Mouse (Mus musculus): ENCODE results near the gene Chac1. TPM values are rescaled to one million over a fixed set of nuclear protein-coding genes. Genes with fewer than 3 reads are reported as not detected.

The Chac1 gene
- not detected in 2 replicates for total RNA-seq (2014; fragmentation: Nextera tagmentation)
- not detected in 2 replicates for total RNA-seq (2017)
- not detected in 2 replicates for polyA plus RNA-seq (2012)

GRCm38 (mm10) chr2:119350555-119351486, at the start of gene Chac1:
Chac1 (plus strand) TSS chr2:119351229.
- DNase-seq (ENCODE audit: low spot score) (no peak), ATAC-seq (ENCODE audit: extremely low read depth, insufficient number of reproducible peaks, low FRiP score, poor library complexity, severe bottlenecking) (no peak)
- TF ChIP-seq GATA1 (IDR thresholded peaks at IDR 0.05; ENCODE audit: borderline replicate concordance, low read length) = no peak
- no peak for TF ChIP-seq TAL1 (conservative IDR thresholded peaks at IDR 0.05; ENCODE audit: low read depth, low read length)
- no peak for TF ChIP-seq POLR2AphosphoS5 (IDR thresholded peaks at IDR 0.05; ENCODE audit: insufficient replicate concordance, low read depth, low read length)
- Histone ChIP-seq H3K4me3 (ENCODE audit: low read depth, low read length) (no peak within 1 kb of the TSS), H3K9me3 (replicated peaks) (no peaks in the 10 kb centered on the region; the same call in 1 of the 2 replicates), H3K4me1 (ENCODE audit: insufficient read depth, low read depth, low read length) (no peaks in the 10 kb centered on the region; the same call in none of the 2 replicates), H3K36me3 (replicated peaks) (no peaks in the 10 kb centered on the region), H3K27me3 (ENCODE audit: insufficient read depth, low read length) (peaks cover 59% of the 10 kb centered on the region)

- H3K4me3 ChIP-seq (ENCODE audit: low read depth, low read length) = peak overlapping the region; percentile 40; the same call in 1 of the 2 replicates
- H3K27me3 ChIP-seq (ENCODE audit: insufficient read depth, low read length) = no peaks in the 10 kb centered on the region
- H3K4me1 ChIP-seq (ENCODE audit: insufficient read depth, low read depth, low read length) = peaks cover 89% of the 10 kb centered on the region
- H3K36me3 ChIP-seq (replicated peaks) = peaks cover 43% of the 10 kb centered on the region
- ATAC-seq (ENCODE audit: extremely low read depth, insufficient number of reproducible peaks, low FRiP score, poor library complexity, severe bottlenecking) (no peak), DNase-seq (ENCODE audit: low spot score) (no peak)
- H3K9me3 ChIP-seq (replicated peaks) = no peaks in the 10 kb centered on the region
- TF ChIP-seq CTCF (IDR thresholded peaks at IDR 0.05; ENCODE audit: low read depth, low read length) (no peak), TAL1 (conservative IDR thresholded peaks at IDR 0.05; ENCODE audit: low read depth, low read length) (no peak), GATA1 (IDR thresholded peaks at IDR 0.05; ENCODE audit: borderline replicate concordance, low read length) (no peak), POLR2AphosphoS5 (IDR thresholded peaks at IDR 0.05; ENCODE audit: insufficient replicate concordance, low read depth, low read length) (no peak), GATA2 (IDR thresholded peaks at IDR 0.05; ENCODE audit: borderline replicate concordance, low read depth, low read length) (no peak)
Measured at GRCm38 (mm10) chr2:119302876-119303275, 48.2 kb upstream of the Chac1 start.

GRCm38 (mm10) chr2:119304391-119304790, 46.6 kb upstream of the Chac1 start:
- DNase-seq (ENCODE audit: low spot score) (no peak), ATAC-seq (ENCODE audit: extremely low read depth, insufficient number of reproducible peaks, low FRiP score, poor library complexity, severe bottlenecking) (peak; percentile 69)
- Histone ChIP-seq H3K27me3 (ENCODE audit: insufficient read depth, low read length) (no peaks in the 10 kb centered on the region), H3K4me3 (ENCODE audit: low read depth, low read length) (no peak overlapping the region; the same call in 1 of the 2 replicates), H3K36me3 (replicated peaks) (peaks cover 28% of the 10 kb centered on the region), H3K9me3 (replicated peaks) (no peaks in the 10 kb centered on the region), H3K4me1 (ENCODE audit: insufficient read depth, low read depth, low read length) (peaks cover 75% of the 10 kb centered on the region)
- TF ChIP-seq GATA1 (IDR thresholded peaks at IDR 0.05; ENCODE audit: borderline replicate concordance, low read length) = no peak
- TF ChIP-seq TAL1 (conservative IDR thresholded peaks at IDR 0.05; ENCODE audit: low read depth, low read length) = peak; percentile 73; the same call in 1 of the 2 replicates

GRCm38 (mm10) chr2:119304798-119305208, 46.2 kb upstream of the Chac1 start:
- no peak for TF ChIP-seq GATA1 (IDR thresholded peaks at IDR 0.05; ENCODE audit: borderline replicate concordance, low read length)
- TF ChIP-seq CTCF (IDR thresholded peaks at IDR 0.05; ENCODE audit: low read depth, low read length) = no peak
- TF ChIP-seq POLR2AphosphoS5 (IDR thresholded peaks at IDR 0.05; ENCODE audit: insufficient replicate concordance, low read depth, low read length) = no peak
- no peak for TF ChIP-seq TAL1 (conservative IDR thresholded peaks at IDR 0.05; ENCODE audit: low read depth, low read length)
- TF ChIP-seq GATA2 (IDR thresholded peaks at IDR 0.05; ENCODE audit: borderline replicate concordance, low read depth, low read length) = no peak
- Histone ChIP-seq H3K4me3 (ENCODE audit: low read depth, low read length) (peak overlapping the region; percentile 56; the same call in 1 of the 2 replicates), H3K27me3 (ENCODE audit: insufficient read depth, low read length) (no peaks in the 10 kb centered on the region), H3K9me3 (replicated peaks) (no peaks in the 10 kb centered on the region), H3K4me1 (ENCODE audit: insufficient read depth, low read depth, low read length) (peaks cover 71% of the 10 kb centered on the region), H3K36me3 (replicated peaks) (peaks cover 24% of the 10 kb centered on the region)
- no peak; the same call in 1 of the 2 replicates for ATAC-seq (ENCODE audit: extremely low read depth, insufficient number of reproducible peaks, low FRiP score, poor library complexity, severe bottlenecking)
- no peak for DNase-seq (ENCODE audit: low spot score)

GRCm38 (mm10) chr2:119311544-119311943, 39.5 kb upstream of the Chac1 start:
- no peak for TF ChIP-seq POLR2AphosphoS5 (IDR thresholded peaks at IDR 0.05; ENCODE audit: insufficient replicate concordance, low read depth, low read length)
- H3K9me3 ChIP-seq (replicated peaks) = no peaks in the 10 kb centered on the region; the same call in 1 of the 2 replicates
- ATAC-seq (ENCODE audit: extremely low read depth, insufficient number of reproducible peaks, low FRiP score, poor library complexity, severe bottlenecking) (no peak), DNase-seq (ENCODE audit: low spot score) (no peak)
- H3K4me1 ChIP-seq (ENCODE audit: insufficient read depth, low read depth, low read length) = peaks cover 25% of the 10 kb centered on the region
- H3K36me3 ChIP-seq (replicated peaks) = no peaks in the 10 kb centered on the region
- peaks cover 42% of the 10 kb centered on the region for H3K27me3 ChIP-seq (ENCODE audit: insufficient read depth, low read length)
- no peak overlapping the region for H3K4me3 ChIP-seq (ENCODE audit: low read depth, low read length)

- ATAC-seq (ENCODE audit: extremely low read depth, insufficient number of reproducible peaks, low FRiP score, poor library complexity, severe bottlenecking) (no peak), DNase-seq (ENCODE audit: low spot score) (no peak)
- TF ChIP-seq GATA2 (IDR thresholded peaks at IDR 0.05; ENCODE audit: borderline replicate concordance, low read depth, low read length) (no peak), GATA1 (IDR thresholded peaks at IDR 0.05; ENCODE audit: borderline replicate concordance, low read length) (no peak)
- H3K27me3 ChIP-seq (ENCODE audit: insufficient read depth, low read length) = peaks cover 42% of the 10 kb centered on the region
- no peaks in the 10 kb centered on the region for H3K36me3 ChIP-seq (replicated peaks)
- no peak overlapping the region for H3K4me3 ChIP-seq (ENCODE audit: low read depth, low read length)
- H3K4me1 ChIP-seq (ENCODE audit: insufficient read depth, low read depth, low read length) = peaks cover 21% of the 10 kb centered on the region
- H3K9me3 ChIP-seq (replicated peaks) = no peaks in the 10 kb centered on the region; the same call in 1 of the 2 replicates
Measured at GRCm38 (mm10) chr2:119312380-119312958, 38.6 kb upstream of the Chac1 start.
